Mouse (Mus musculus): ENCODE results near the gene Nlrx1. TPM values are rescaled to one million over a fixed set of nuclear protein-coding genes. Genes with fewer than 3 reads are reported as not detected.

The Nlrx1 gene
- 6.4 and 7.7 TPM in 2 replicates for polyA plus RNA-seq (2015; fragmentation: Nextera tagmentation; extraction: Ambion mirVana)

DNA sequence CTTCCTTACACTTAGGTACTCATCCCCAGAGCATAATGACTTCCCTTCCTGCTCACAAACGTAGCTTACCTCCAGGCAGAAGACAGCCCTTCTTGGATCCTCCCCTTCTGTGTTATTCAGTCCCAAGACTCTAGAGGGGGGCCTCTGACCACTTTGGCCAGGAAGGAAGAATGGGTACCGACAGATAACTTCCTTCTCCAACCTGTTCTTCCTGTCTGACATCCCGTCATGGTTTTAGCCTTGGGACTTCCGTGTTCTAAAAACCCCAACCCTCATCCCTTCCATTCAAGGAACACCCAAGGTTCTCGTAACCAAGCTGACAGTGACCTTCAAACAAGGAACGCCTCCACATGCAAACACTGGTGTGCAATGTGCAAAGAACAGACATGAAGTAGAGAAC is at the start of gene Nlrx1:
Gene Nlrx1 (minus strand): TSS at position 168 of the 400 bp plus-strand sequence.

DNA sequence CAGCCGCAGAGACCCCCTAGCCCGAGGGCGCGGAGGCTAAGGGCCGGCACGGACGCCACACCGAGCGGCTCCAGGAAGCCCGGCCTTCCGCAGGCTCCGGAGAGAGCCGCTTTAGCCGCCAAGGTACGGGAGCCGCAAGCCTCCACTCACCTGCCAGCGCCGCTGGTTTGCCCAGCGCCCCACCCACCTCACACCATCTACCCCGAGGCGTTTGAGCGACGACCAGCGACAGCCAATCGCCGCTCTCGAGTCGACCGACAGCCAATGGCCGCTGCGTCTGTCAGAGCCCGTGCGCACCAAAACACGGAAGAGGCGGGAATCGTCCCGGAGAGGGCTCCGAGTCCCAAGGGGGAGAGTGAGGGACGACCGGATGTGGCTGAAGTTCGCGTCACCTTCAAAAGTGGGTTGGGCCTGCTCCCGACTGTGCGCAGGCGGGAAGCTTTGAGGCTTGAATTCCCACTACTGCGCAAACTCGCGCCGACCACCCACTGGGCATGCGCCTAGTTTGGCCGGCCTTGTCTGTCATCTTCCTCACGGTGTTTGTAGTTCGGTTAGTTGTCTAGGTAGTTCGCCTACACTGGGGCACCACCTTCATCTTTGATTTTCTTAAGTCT is 37.2 kb upstream of the Nlrx1 start, which contains the start of gene Hinfp:
Gene Hinfp (minus strand): TSS at position 206 of the 614 bp plus-strand sequence.

DNA sequence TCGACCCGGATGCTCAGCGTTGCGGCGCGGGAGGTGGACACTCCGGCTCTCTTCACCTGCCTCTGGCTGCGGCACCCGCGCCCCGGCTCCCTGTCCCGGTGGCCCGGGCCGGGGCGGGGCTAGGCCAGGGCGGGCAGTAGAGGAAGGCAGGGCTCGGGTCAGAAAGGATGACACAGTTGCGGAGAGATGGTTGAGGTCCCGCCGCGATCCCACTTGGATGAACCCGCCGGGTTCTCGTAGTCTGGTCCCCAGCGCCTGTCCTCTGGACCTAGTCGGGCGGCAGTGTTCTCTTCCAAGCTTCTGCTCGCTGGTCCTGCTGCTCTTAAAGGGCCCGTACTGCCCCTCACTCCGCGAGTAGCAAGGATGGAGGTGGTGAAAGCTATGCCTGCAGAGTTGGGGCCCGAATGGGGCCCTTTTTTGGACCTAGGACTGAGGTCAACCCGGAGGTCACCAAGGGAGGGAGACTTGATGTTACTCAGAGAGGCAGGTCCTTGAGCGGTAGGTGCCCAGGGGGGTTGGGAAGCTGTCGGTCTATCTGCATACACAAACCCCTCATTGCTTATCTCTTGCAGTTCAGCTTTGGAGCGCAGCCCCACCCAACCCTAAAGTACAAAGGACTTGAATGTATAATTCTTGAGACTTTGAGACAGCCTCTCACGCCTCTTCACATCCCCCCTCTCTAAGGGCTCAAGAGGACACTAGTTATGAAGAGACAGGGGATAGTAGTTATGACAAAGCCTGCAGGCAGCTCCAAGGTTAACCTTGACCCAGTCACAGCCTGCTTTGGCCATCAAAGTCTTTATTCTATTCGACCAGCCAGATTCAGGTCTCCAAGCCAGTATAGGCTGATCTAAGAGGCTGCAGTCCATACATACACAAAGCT is 19.9 kb upstream of the Nlrx1 start, which contains the start of gene Abcg4:
Gene Abcg4 (minus strand): TSS at position 540 of the 883 bp plus-strand sequence.

DNA sequence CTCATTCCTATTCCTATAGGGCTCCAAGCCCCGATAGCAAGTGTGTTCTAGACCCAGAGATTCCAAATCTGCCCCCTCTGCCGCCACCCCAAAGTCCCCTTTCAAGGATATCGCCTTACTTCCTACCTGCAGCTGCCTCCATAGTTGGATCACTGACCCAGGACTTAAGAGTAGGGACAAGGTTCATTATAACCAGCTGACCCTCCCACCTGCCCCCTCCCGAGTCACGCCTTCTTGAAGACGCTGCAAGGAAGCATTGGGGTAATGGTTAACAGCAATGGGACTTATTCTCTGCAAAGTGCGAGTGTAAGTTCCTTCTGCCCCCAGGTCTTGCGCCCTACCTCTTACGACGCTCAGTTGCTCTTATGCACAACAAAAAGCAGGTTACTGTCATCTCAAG is 17.1 kb downstream of the Nlrx1 start, which contains the start of gene Pdzd3:
Gene Pdzd3 (minus strand): TSS at position 158 of the 400 bp plus-strand sequence.

DNA sequence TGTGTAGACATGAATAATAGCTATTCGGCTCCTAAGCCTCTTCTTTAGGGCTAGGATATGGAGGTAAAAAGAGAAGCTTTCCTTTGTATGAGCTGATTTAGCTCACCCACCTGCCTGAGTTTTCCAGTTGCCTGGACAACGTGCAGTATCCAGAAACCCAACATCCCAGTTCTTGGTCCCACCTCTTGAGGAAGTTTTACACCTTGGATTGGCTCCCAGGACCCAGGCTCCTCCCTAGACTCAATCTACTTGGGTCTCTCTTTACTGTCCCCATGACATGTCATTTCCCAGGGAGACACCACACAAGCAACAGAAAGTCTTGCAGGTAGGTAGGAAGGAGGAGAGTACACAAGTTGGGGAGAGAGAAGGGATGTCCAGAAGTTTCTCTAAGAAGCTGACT is 28.0 kb downstream of the Nlrx1 start, which contains the start of gene Ccdc153:
Gene Ccdc153 (plus strand): TSS at position 278 of the 400 bp plus-strand sequence.

DNA sequence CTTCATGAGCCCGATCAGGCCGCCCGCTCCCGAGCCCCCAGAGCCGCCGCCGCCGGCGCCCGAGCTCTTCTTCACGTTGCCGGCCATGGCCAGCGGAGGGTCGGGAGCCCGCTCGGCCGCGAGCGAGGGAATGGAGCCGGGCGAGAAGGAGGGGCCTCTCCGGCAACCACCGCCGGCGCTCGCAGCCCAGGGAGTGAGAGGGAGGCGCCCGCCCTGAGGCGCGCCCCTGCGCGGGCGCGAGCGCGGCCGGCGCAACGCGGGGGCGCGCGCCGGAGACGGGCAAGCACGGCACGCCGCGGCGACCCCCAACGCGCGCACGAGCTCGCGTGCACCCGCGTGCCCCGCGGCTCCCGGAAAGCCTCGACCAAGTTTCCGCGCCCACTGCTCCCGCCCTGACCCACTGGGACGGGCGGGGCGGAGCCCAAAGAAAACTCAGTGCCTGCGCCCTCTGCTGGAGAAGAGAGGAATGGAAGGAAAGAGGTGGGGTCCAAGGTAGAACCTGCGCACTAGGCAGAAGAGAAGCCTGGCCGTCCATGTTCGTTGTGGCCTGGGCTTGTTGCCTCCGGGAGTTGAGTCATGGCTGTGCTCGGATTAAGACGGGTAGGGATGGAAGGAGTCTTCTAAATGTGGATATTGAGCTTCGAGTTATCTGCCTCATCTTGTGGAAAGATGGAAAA is 34.5 kb downstream of the Nlrx1 start, which contains the start of gene Cbl:
Gene Cbl (minus strand): TSS at position 248 of the 677 bp plus-strand sequence.

Other genes with a start within 250 kb of the Nlrx1 start
- gene Thy1, start 225.2 kb downstream of the Nlrx1 start, polyA plus RNA-seq (2015; fragmentation: Nextera tagmentation; extraction: Ambion mirVana): 1.4 and 2.7 TPM in 2 replicates
- 3.2 and 4.1 TPM in 2 replicates for gene Usp2, start 201.6 kb downstream of the Nlrx1 start, polyA plus RNA-seq (2015; fragmentation: Nextera tagmentation; extraction: Ambion mirVana)
- not detected in 2 replicates for gene Mfrp, start 166.9 kb downstream of the Nlrx1 start, polyA plus RNA-seq (2015; fragmentation: Nextera tagmentation; extraction: Ambion mirVana)
- 2.2 and 3.0 TPM in 2 replicates for gene C1qtnf5, start 161.4 kb downstream of the Nlrx1 start, polyA plus RNA-seq (2015; fragmentation: Nextera tagmentation; extraction: Ambion mirVana)
- gene Gm49380, start 155.1 kb downstream of the Nlrx1 start, polyA plus RNA-seq (2015; fragmentation: Nextera tagmentation; extraction: Ambion mirVana): 0.05 TPM in 2 replicates
- gene Rnf26, start 155.1 kb downstream of the Nlrx1 start, polyA plus RNA-seq (2015; fragmentation: Nextera tagmentation; extraction: Ambion mirVana): 36.8 and 41.0 TPM in 2 replicates
- 12.6 and 12.7 TPM in 2 replicates for gene Mcam, start 134.1 kb downstream of the Nlrx1 start, polyA plus RNA-seq (2015; fragmentation: Nextera tagmentation; extraction: Ambion mirVana)
- gene Cbl, start 34.5 kb downstream of the Nlrx1 start, polyA plus RNA-seq (2015; fragmentation: Nextera tagmentation; extraction: Ambion mirVana): 8.3 and 9.9 TPM in 2 replicates
- not detected in 2 replicates for gene Ccdc153, start 27.9 kb downstream of the Nlrx1 start, polyA plus RNA-seq (2015; fragmentation: Nextera tagmentation; extraction: Ambion mirVana)
- 0.33 TPM in 1 of 2 replicates, not detected in the other for gene Pdzd3, start 17.1 kb downstream of the Nlrx1 start, polyA plus RNA-seq (2015; fragmentation: Nextera tagmentation; extraction: Ambion mirVana)
- gene Abcg4, start 20.0 kb upstream of the Nlrx1 start, polyA plus RNA-seq (2015; fragmentation: Nextera tagmentation; extraction: Ambion mirVana): 13.3 and 15.8 TPM in 2 replicates
- 12.2 TPM in 2 replicates for gene Hinfp, start 37.1 kb upstream of the Nlrx1 start, polyA plus RNA-seq (2015; fragmentation: Nextera tagmentation; extraction: Ambion mirVana)
- gene C2cd2l, start 51.7 kb upstream of the Nlrx1 start, polyA plus RNA-seq (2015; fragmentation: Nextera tagmentation; extraction: Ambion mirVana): 5.4 TPM in 2 replicates
- 18.9 and 19.9 TPM in 2 replicates for gene Dpagt1, start 57.4 kb upstream of the Nlrx1 start, polyA plus RNA-seq (2015; fragmentation: Nextera tagmentation; extraction: Ambion mirVana)
- gene H2afx, start 66.1 kb upstream of the Nlrx1 start, polyA plus RNA-seq (2015; fragmentation: Nextera tagmentation; extraction: Ambion mirVana): 271 and 276 TPM in 2 replicates
- 1,115 and 1,341 TPM in 2 replicates for gene Hmbs, start 75.6 kb upstream of the Nlrx1 start, polyA plus RNA-seq (2015; fragmentation: Nextera tagmentation; extraction: Ambion mirVana)
- 16.5 and 16.6 TPM in 2 replicates for gene Vps11, start 93.1 kb upstream of the Nlrx1 start, polyA plus RNA-seq (2015; fragmentation: Nextera tagmentation; extraction: Ambion mirVana)
- gene Hyou1, start 110.9 kb upstream of the Nlrx1 start, polyA plus RNA-seq (2015; fragmentation: Nextera tagmentation; extraction: Ambion mirVana): 6.7 and 7.2 TPM in 2 replicates
- 15.2 and 16.5 TPM in 2 replicates for gene Slc37a4, start 128.3 kb upstream of the Nlrx1 start, polyA plus RNA-seq (2015; fragmentation: Nextera tagmentation; extraction: Ambion mirVana)
- 2,459 and 2,595 TPM in 2 replicates for gene Rps25, start 138.5 kb upstream of the Nlrx1 start, polyA plus RNA-seq (2015; fragmentation: Nextera tagmentation; extraction: Ambion mirVana)
- 81.6 and 85.2 TPM in 2 replicates for gene Trappc4, start 139.0 kb upstream of the Nlrx1 start, polyA plus RNA-seq (2015; fragmentation: Nextera tagmentation; extraction: Ambion mirVana)
- 21.0 and 22.3 TPM in 2 replicates for gene Ccdc84, start 150.0 kb upstream of the Nlrx1 start, polyA plus RNA-seq (2015; fragmentation: Nextera tagmentation; extraction: Ambion mirVana)
- gene Foxr1, start 172.5 kb upstream of the Nlrx1 start, polyA plus RNA-seq (2015; fragmentation: Nextera tagmentation; extraction: Ambion mirVana): 0.22 and 0.30 TPM in 2 replicates
- not detected in 2 replicates for gene Upk2, start 186.4 kb upstream of the Nlrx1 start, polyA plus RNA-seq (2015; fragmentation: Nextera tagmentation; extraction: Ambion mirVana)
- gene Bcl9l, start 214.2 kb upstream of the Nlrx1 start, polyA plus RNA-seq (2015; fragmentation: Nextera tagmentation; extraction: Ambion mirVana): 3.3 and 4.7 TPM in 2 replicates